Mouse (Mus musculus): ENCODE results near the gene Mgmt.

GRCm38 (mm10) chr7:137128726-137129125 lies 234.3 kb downstream of the Mgmt start:
- TF ChIP-seq CTCF (IDR thresholded peaks at IDR 0.05; ENCODE audit: control insufficient read depth, insufficient read depth, low read length) = no peak
- TF ChIP-seq POLR2A (IDR thresholded peaks at IDR 0.05; ENCODE audit: borderline replicate concordance, control insufficient read depth, low read depth, low read length) = no peak
